Mouse (Mus musculus) olfactory bulb, adult 2 months (tissue): Measurements from ENCODE around the gene Gmeb1.

Source experiments
- CTCF ChIP-seq: fragments of 200-500 bp; IDR thresholded peaks from 2 replicates; pipeline ENCODE4 v1.5.1; 2012; ENCODE audit warnings: low read depth, mild to moderate bottlenecking, low read length, moderate library complexity; ENCODE audit not compliant: insufficient read depth
- POLR2A ChIP-seq: fragments of 200-500 bp; IDR thresholded peaks from 2 replicates; pipeline ENCODE4 v1.6.1; 2012; ENCODE audit warnings: mild to moderate bottlenecking, low read depth, low read length, moderate library complexity; ENCODE audit not compliant: insufficient read depth

DNA sequence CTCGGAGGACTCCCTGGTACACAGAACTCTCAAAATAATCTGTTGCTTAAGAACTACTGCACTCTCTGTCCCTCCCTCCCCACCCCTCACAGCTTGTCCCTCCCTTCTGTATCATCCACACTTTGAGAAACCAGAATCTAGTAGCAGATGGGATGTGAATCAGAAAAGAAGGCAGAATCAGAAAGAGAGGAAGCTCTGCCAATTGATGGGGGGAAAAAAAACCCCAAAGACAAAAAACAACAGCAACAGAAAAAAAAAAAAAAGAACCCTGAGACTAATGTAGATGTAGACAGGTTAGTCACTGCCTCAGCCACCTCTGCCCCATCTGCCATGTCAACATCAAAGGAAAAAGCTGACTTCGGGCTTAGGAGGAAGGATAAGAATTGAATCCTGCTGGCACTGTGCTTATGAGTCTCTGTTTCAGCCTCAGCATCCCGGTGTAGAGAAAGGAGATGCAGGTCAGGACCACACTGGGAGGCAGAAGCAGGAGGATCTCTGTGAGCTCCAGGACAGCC is 5.5 kb upstream of the Gmeb1 start:
- no peak for TF ChIP-seq CTCF
- no peak for TF ChIP-seq POLR2A
